Mouse (Mus musculus) CH12.LX (cell line): ENCODE data around the gene Rplp2.

Experiments
- CTCF ChIP-seq, 2 experiments: IDR thresholded peaks in 1 of 2; conservative IDR thresholded peaks in 1 of 2; 2 replicates each; pipeline ENCODE4 v1.5.1; 2011 to 2012; ENCODE audit warnings: low read depth in 2 of 2, low read length in 2 of 2, improper control_type of control experiment in 1 of 2, inconsistent platforms in 1 of 2, mild to moderate bottlenecking in 1 of 2, moderate library complexity in 1 of 2
- MAX ChIP-seq: IDR thresholded peaks from 2 replicates; pipeline ENCODE4 v1.6.1; 2011; ENCODE audit warnings: low read length, improper control_type of control experiment
- MEF2A ChIP-seq: IDR thresholded peaks from 2 replicates; pipeline ENCODE4 v1.6.1; 2014; ENCODE audit warnings: low read depth, mild to moderate bottlenecking, inconsistent platforms, low read length, improper control_type of control experiment, borderline replicate concordance
- NRF1 ChIP-seq: IDR thresholded peaks from 2 replicates; pipeline ENCODE4 v1.6.1; 2014; ENCODE audit warnings: low read depth, mild to moderate bottlenecking, inconsistent platforms, low read length, improper control_type of control experiment, moderate library complexity
- POLR2AphosphoS2 ChIP-seq: IDR thresholded peaks from 2 replicates; pipeline ENCODE4 v1.6.1; 2011; ENCODE audit warnings: low read depth, low read length, improper control_type of control experiment
- SIN3A ChIP-seq: IDR thresholded peaks from 2 replicates; pipeline ENCODE4 v1.6.1; 2012; ENCODE audit warnings: low read length, improper control_type of control experiment, inconsistent platforms
- USF1 ChIP-seq: IDR thresholded peaks from 2 replicates; pipeline ENCODE4 v1.6.1; 2014; ENCODE audit warnings: low read depth, mild to moderate bottlenecking, inconsistent platforms, low read length, improper control_type of control experiment
- ZC3H11A ChIP-seq: IDR thresholded peaks from 2 replicates; pipeline ENCODE4 v1.6.1; 2012; ENCODE audit warnings: low read depth, mild to moderate bottlenecking, inconsistent platforms, low read length, improper control_type of control experiment
- ZMIZ1 ChIP-seq: IDR thresholded peaks from 2 replicates; pipeline ENCODE4 v1.6.1; 2012; ENCODE audit warnings: low read depth, mild to moderate bottlenecking, inconsistent platforms, low read length, improper control_type of control experiment
- ZNF384 ChIP-seq: IDR thresholded peaks from 2 replicates; pipeline ENCODE4 v1.6.1; 2012; ENCODE audit warnings: low read depth, low read length, improper control_type of control experiment, inconsistent platforms

DNA sequence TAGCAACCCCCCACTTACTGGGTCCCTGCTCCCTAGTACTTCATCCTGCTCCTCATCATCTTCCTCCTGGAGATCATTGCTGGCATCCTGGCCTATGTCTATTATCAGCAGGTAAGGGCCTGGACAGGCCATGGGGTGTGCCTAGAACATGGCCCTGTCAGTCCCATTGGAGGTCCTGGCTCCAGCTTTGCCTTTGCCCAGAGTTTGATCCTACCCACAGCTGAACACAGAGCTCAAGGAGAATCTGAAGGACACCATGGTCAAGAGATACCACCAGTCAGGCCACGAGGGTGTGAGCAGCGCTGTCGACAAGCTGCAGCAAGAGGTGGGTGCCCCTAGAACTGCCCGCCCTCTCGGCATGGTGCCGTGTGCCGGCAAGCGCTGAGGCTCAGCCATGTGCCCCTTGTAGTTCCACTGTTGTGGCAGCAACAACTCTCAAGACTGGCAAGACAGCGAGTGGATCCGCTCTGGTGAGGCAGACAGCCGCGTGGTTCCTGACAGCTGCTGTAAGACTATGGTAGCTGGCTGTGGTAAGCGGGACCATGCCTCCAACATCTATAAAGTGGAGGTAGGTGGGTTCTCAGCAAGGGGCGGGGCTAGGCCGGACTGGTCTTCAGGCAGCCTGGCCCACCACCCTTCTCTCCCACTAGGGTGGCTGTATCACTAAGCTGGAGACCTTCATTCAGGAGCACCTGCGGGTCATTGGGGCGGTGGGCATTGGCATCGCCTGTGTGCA lies 22.9 kb downstream of the Rplp2 start:
- TF ChIP-seq MAX (no peak), POLR2AphosphoS2 (no peak), MEF2A (no peak), CTCF (conservative IDR thresholded peaks at IDR 0.05 in 1 of 2, IDR thresholded peaks at IDR 0.05 in 1 of 2; ENCODE audit: low read depth in 2 of 2, low read length in 2 of 2) (no peak), SIN3A (no peak), USF1 (no peak), ZMIZ1 (no peak), ZC3H11A (no peak), NRF1 (no peak), ZNF384 (no peak)
